Mouse (Mus musculus) embryonic fibroblast, embryonic 13.5 days (primary cell): ENCODE measurements around the gene Rap2c.

Experiments used
- CTCF ChIP-seq: IDR thresholded peaks from 2 replicates; pipeline ENCODE4 v1.5.1; 2011; ENCODE audit warnings: mild to moderate bottlenecking, control low read depth, low read length, moderate library complexity, borderline replicate concordance; ENCODE audit not compliant: insufficient read depth
- POLR2A ChIP-seq: IDR thresholded peaks from 2 replicates; pipeline ENCODE4 v1.6.1; 2011; ENCODE audit warnings: low read depth, mild to moderate bottlenecking, control low read depth, low read length, moderate library complexity

DNA sequence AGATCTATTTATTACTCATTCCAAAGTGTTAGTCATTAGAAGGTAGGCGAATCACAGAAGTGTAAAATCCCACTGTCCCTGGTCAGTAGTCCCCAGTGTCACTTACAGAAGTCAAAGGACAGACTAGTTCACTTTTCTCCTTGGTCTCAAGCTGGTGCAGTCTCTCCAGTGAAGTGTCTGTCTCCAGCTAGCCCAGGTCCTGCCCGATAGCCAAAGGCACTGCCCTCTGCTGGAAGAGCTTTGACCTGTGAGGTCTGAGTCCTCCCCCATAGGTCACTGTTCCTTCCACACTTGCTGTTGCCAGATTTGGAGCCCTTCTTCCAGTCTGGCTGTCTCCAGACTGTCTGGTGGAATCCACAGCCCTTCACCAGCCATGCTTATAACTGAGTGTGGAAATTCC, 2.1 kb upstream of the Rap2c start:
- TF ChIP-seq CTCF (peak; percentile 31; the same call in 1 of the 2 replicates), POLR2A (0 out of 2 replicates have a peak, but pooled peaks have one; percentile 29)
